Mouse (Mus musculus) liver, embryonic 11.5 days (tissue): ENCODE results near the gene Eapp. TPM values are rescaled to one million over a fixed set of nuclear protein-coding genes. Genes with fewer than 3 reads are reported as not detected.
"Not testable (repeated sequence)": the region's sequence is repeated elsewhere in the genome, so short reads cannot be mapped to it uniquely, and the experiment has no call there.

ENCODE experiments used
- ATAC-seq: fragments of 200-750 bp; cut with Nextera tagmentation; replicated peaks from 2 replicates; pipeline ENCODE4 v1.8.0; 2017; ENCODE audit warnings: moderate number of reproducible peaks, mild to moderate bottlenecking, moderate TSS enrichment, moderate library complexity; ENCODE audit not compliant: low FRiP score
- DNase-seq: peaks from one replicate; pipeline ENCODE4 v3.0.0-alpha.2; 2017; ENCODE audit warnings: low spot score
- H3K27ac ChIP-seq: fragments of 300-500 bp; sonication (generic); 2 replicates; pipeline ENCODE4 v1.5.1; 2014; ENCODE audit warnings: mild to moderate bottlenecking, low read depth, low read length, control low read depth
- H3K27me3 ChIP-seq: fragments of 300-500 bp; sonication (generic); replicated peaks from 2 replicates; pipeline ENCODE4 v1.6.1; 2014; ENCODE audit warnings: low read length, mixed read lengths; ENCODE audit not compliant: control insufficient read depth, insufficient read depth
- H3K36me3 ChIP-seq: fragments of 300-500 bp; sonication (generic); 2 replicates; pipeline ENCODE4 v1.6.1; 2014; ENCODE audit warnings: mild to moderate bottlenecking, low read length, moderate library complexity, mixed read lengths; ENCODE audit not compliant: control insufficient read depth, insufficient read depth
- H3K4me1 ChIP-seq: fragments of 300-500 bp; sonication (generic); replicated peaks from 2 replicates; pipeline ENCODE4 v1.6.1; 2014; ENCODE audit warnings: low read length, mixed read lengths; ENCODE audit not compliant: control insufficient read depth, insufficient read depth
- H3K4me2 ChIP-seq: fragments of 300-500 bp; sonication (generic); 2 replicates; pipeline ENCODE4 v1.6.1; 2014; ENCODE audit warnings: mild to moderate bottlenecking, control low read depth, moderate library complexity
- H3K4me3 ChIP-seq: fragments of 300-500 bp; sonication (generic); 2 replicates; pipeline ENCODE4 v1.5.1; 2014; ENCODE audit warnings: low read depth, low read length, control low read depth
- H3K9ac ChIP-seq: fragments of 300-500 bp; sonication (generic); 2 replicates; pipeline ENCODE4 v1.6.1; 2014; ENCODE audit warnings: low read depth, low read length, control low read depth
- H3K9me3 ChIP-seq: fragments of 300-500 bp; sonication (generic); 2 replicates; pipeline ENCODE4 v1.6.1; 2016; ENCODE audit warnings: low read length, inconsistent platforms, mixed read lengths; ENCODE audit not compliant: control insufficient read depth
- WGBS: fragments of 180-500 bp; shearing (Covaris S2); extraction: QIAGEN DNeasy Blood & Tissue Kit; methylation state at CpG from one replicate; pipeline ENCODE4 v1.1.7; 2014; 5-methylcytosine and 5-hydroxymethylcytosine counted together
- polyA plus RNA-seq: library from polyadenylated mRNA; unstranded; fragments of >200 nt; fragmentation: Nextera tagmentation; extraction: Ambion mirVana; gene quantifications from 2 replicates; pipeline ENCODE4 v1.2.1, GENCODE M21; 2014

Gene Eapp
- polyA plus RNA-seq, 1 experiment from 2014 or later: 59.9 TPM

- not testable (repeated sequence) for H3K4me3 ChIP-seq, H3K27me3 ChIP-seq, H3K9ac ChIP-seq, H3K27ac ChIP-seq, H3K4me2 ChIP-seq, H3K9me3 ChIP-seq, DNase-seq, H3K4me1 ChIP-seq, H3K36me3 ChIP-seq
- 0% methylated on average over 1 of the region's 48 CpGs for WGBS
- peak; percentile 69 for ATAC-seq
Measured at GRCm38 (mm10) chr12:54713822-54714626, 18.3 kb upstream of the Eapp start.

- ATAC-seq: peak; percentile 89
- H3K4me1 ChIP-seq, H3K4me3 ChIP-seq, H3K4me2 ChIP-seq, H3K27ac ChIP-seq, H3K27me3 ChIP-seq, DNase-seq, H3K36me3 ChIP-seq, H3K9ac ChIP-seq, H3K9me3 ChIP-seq: not testable (repeated sequence)
- WGBS: 0% methylated on average over 3 of the region's 8 CpGs
Measured at GRCm38 (mm10) chr12:54710494-54710879, 14.8 kb upstream of the Eapp start.

GRCm38 (mm10) chr12:54709691-54710493, 14.2 kb upstream of the Eapp start:
- H3K9me3 ChIP-seq, H3K4me1 ChIP-seq, H3K27ac ChIP-seq, H3K36me3 ChIP-seq, H3K27me3 ChIP-seq, H3K9ac ChIP-seq, DNase-seq, H3K4me3 ChIP-seq, H3K4me2 ChIP-seq: not testable (repeated sequence)
- ATAC-seq: peak; percentile 37
- WGBS: under 1% methylated on average over 10 of the region's 44 CpGs

GRCm38 (mm10) chr12:54699394-54699793, 3.7 kb upstream of the Eapp start:
- no peak overlapping the region for H3K9ac ChIP-seq
- H3K4me1 ChIP-seq: peaks cover 17% of the 10 kb centered on the region
- no peaks in the 10 kb centered on the region for H3K36me3 ChIP-seq
- H3K27me3 ChIP-seq: no peaks in the 10 kb centered on the region; the same call in 1 of the 2 replicates
- H3K27ac ChIP-seq: no peak overlapping the region
- WGBS: 56% methylated on average over 7 of the region's 7 CpGs
- no peak overlapping the region for H3K4me2 ChIP-seq
- H3K4me3 ChIP-seq: no peak overlapping the region
- DNase-seq (no peak), ATAC-seq (no peak)
- no peaks in the 10 kb centered on the region for H3K9me3 ChIP-seq

GRCm38 (mm10) chr12:54697791-54698250, 2.1 kb upstream of the Eapp start:
- no peak for ATAC-seq

GRCm38 (mm10) chr12:54697003-54697597, 1.4 kb upstream of the Eapp start:
- no peak overlapping the region for H3K4me3 ChIP-seq
- peaks cover 17% of the 10 kb centered on the region for H3K4me1 ChIP-seq
- H3K4me2 ChIP-seq: peak overlapping the region; percentile 40
- peak overlapping the region; percentile 16; the same call in 1 of the 2 replicates for H3K27ac ChIP-seq
- no peaks in the 10 kb centered on the region; the same call in 1 of the 2 replicates for H3K36me3 ChIP-seq
- no peaks in the 10 kb centered on the region; the same call in 1 of the 2 replicates for H3K27me3 ChIP-seq
- WGBS: 8% methylated on average over 7 of the region's 7 CpGs
- DNase-seq (no peak), ATAC-seq (peak; percentile 62)
- no peaks in the 10 kb centered on the region for H3K9me3 ChIP-seq
- no peak overlapping the region for H3K9ac ChIP-seq

More at GRCm38 (mm10) chr12:54697791-54698250, 2.1 kb upstream of the Eapp start:
- peaks cover 17% of the 10 kb centered on the region for H3K4me1 ChIP-seq
- H3K36me3 ChIP-seq: no peaks in the 10 kb centered on the region
- DNase-seq: no peak
- H3K27me3 ChIP-seq: no peaks in the 10 kb centered on the region; the same call in 1 of the 2 replicates
- no peaks in the 10 kb centered on the region for H3K9me3 ChIP-seq
- no peak overlapping the region for H3K9ac ChIP-seq
- WGBS: 61% methylated on average over 6 of the region's 6 CpGs
- H3K27ac ChIP-seq: peak overlapping the region; percentile 16; the same call in 1 of the 2 replicates
- peak overlapping the region; percentile 40 for H3K4me2 ChIP-seq
- no peak overlapping the region for H3K4me3 ChIP-seq

- Histone ChIP-seq H3K36me3 (no peaks in the 10 kb centered on the region; the same call in 1 of the 2 replicates), H3K9me3 (no peaks in the 10 kb centered on the region), H3K27me3 (no peaks in the 10 kb centered on the region), H3K27ac (peak overlapping the region; percentile 95), H3K9ac (peak overlapping the region; percentile 95; the same call in 1 of the 2 replicates), H3K4me3 (peak overlapping the region; percentile 88), H3K4me2 (peak overlapping the region; percentile 68), H3K4me1 (peaks cover 17% of the 10 kb centered on the region)
- peak; percentile 86 for DNase-seq
- peak; percentile 83 for ATAC-seq
- WGBS: under 1% methylated on average over 32 of the region's 32 CpGs
Measured at GRCm38 (mm10) chr12:54696242-54697002, 725 bp upstream of the Eapp start.
